Mouse (Mus musculus) heart, embryonic 15.5 days (tissue): ENCODE results near the gene Trim30c. TPM values are rescaled to one million over a fixed set of nuclear protein-coding genes. Genes with fewer than 3 reads are reported as not detected.
"Not testable (repeated sequence)": the region's sequence is repeated elsewhere in the genome, so short reads cannot be mapped to it uniquely, and the experiment has no call there.

Experiments used
- ATAC-seq: fragments of 200-750 bp; cut with Nextera tagmentation; replicated peaks from 2 replicates; pipeline ENCODE4 v1.8.0; 2017; ENCODE audit warnings: low read depth, moderate TSS enrichment; ENCODE audit not compliant: insufficient number of reproducible peaks, insufficient read depth, low FRiP score
- H3K27ac ChIP-seq: fragments of 300-500 bp; sonication (generic); 2 replicates; pipeline ENCODE4 v1.5.1; 2015; ENCODE audit warnings: mild to moderate bottlenecking, inconsistent platforms
- H3K27me3 ChIP-seq: fragments of 300-500 bp; sonication (generic); 2 replicates; pipeline ENCODE4 v1.6.1; 2015; ENCODE audit warnings: inconsistent platforms
- H3K36me3 ChIP-seq: fragments of 300-500 bp; sonication (generic); 2 replicates; pipeline ENCODE4 v1.6.1; 2015; ENCODE audit warnings: mild to moderate bottlenecking, inconsistent platforms
- H3K4me1 ChIP-seq: fragments of 300-500 bp; sonication (generic); replicated peaks from 2 replicates; pipeline ENCODE4 v1.6.1; 2015; ENCODE audit warnings: inconsistent platforms
- H3K4me2 ChIP-seq: fragments of 300-500 bp; sonication (generic); 2 replicates; pipeline ENCODE4 v1.6.1; 2015; ENCODE audit warnings: inconsistent platforms, mild to moderate bottlenecking, moderate library complexity
- H3K4me3 ChIP-seq: fragments of 300-500 bp; sonication (generic); 2 replicates; pipeline ENCODE4 v1.5.1; 2015; ENCODE audit warnings: mild to moderate bottlenecking, inconsistent platforms
- H3K9ac ChIP-seq: fragments of 300-500 bp; sonication (generic); 2 replicates; pipeline ENCODE4 v1.6.1; 2015; ENCODE audit warnings: mild to moderate bottlenecking, inconsistent platforms
- H3K9me3 ChIP-seq: fragments of 300-500 bp; sonication (generic); replicated peaks from 2 replicates; pipeline ENCODE4 v1.6.1; 2016; ENCODE audit warnings: inconsistent platforms
- WGBS: fragments of 180-500 bp; shearing (Covaris S2); methylation state at CpG from one replicate; pipeline ENCODE4 v1.1.7; 2015; ENCODE audit warnings: mixed read lengths; 5-methylcytosine and 5-hydroxymethylcytosine counted together
- polyA plus RNA-seq: library from polyadenylated mRNA; unstranded; fragments of >200 nt; fragmentation: Nextera tagmentation; extraction: Ambion mirVana; gene quantifications from 2 replicates; pipeline ENCODE4 v1.2.1, GENCODE M21; 2015

The Trim30c gene
- polyA plus RNA-seq, 1 experiment from 2014 or later: 0.11 TPM

- H3K4me1 ChIP-seq, ATAC-seq, H3K27ac ChIP-seq, H3K9ac ChIP-seq, H3K9me3 ChIP-seq, H3K4me3 ChIP-seq, H3K4me2 ChIP-seq, H3K36me3 ChIP-seq, H3K27me3 ChIP-seq: not testable (repeated sequence)
- 65% methylated on average over 3 of the region's 3 CpGs for WGBS
Measured at GRCm38 (mm10) chr7:104335547-104335946, 65.1 kb downstream of the Trim30c start.

Other genes starting within 250 kb of the Trim30c start
- 0.18 TPM in 1 of 2 replicates, not detected in the other for gene Olfm5, start 236.0 kb downstream of the Trim30c start, polyA plus RNA-seq
- 0.16 and 0.25 TPM in 2 replicates for gene Olfr648, start 217.4 kb downstream of the Trim30c start, polyA plus RNA-seq
- not detected in 2 replicates for gene Olfr649, start 204.9 kb downstream of the Trim30c start, polyA plus RNA-seq
- gene Trim6, start 182.0 kb downstream of the Trim30c start, polyA plus RNA-seq: 1.7 and 1.9 TPM in 2 replicates
- gene Trim34a, start 156.4 kb downstream of the Trim30c start, polyA plus RNA-seq: 2.7 and 3.0 TPM in 2 replicates
- gene Trim5, start 112.7 kb downstream of the Trim30c start, polyA plus RNA-seq: 0.48 and 0.72 TPM in 2 replicates
- 8.6 and 10.1 TPM in 2 replicates for gene Trim12a, start 85.4 kb downstream of the Trim30c start, polyA plus RNA-seq
- gene Trim34b, start 71.4 kb downstream of the Trim30c start, polyA plus RNA-seq: 0.08 and 0.15 TPM in 2 replicates
- 2.7 and 3.1 TPM in 2 replicates for gene Trim12c, start 47.5 kb downstream of the Trim30c start, polyA plus RNA-seq
- 0.18 TPM in 2 replicates for gene Trim30b, start 31.0 kb downstream of the Trim30c start, polyA plus RNA-seq
- gene Trim30a, start 64.4 kb upstream of the Trim30c start, polyA plus RNA-seq: 0.92 and 1.9 TPM in 2 replicates
- gene Trim30d, start 107.0 kb upstream of the Trim30c start, polyA plus RNA-seq: 0.48 and 1.1 TPM in 2 replicates
- gene Olfr651, start 149.3 kb upstream of the Trim30c start, polyA plus RNA-seq: not detected in 2 replicates
- not detected in 2 replicates for gene Olfr652, start 160.1 kb upstream of the Trim30c start, polyA plus RNA-seq
- gene Olfr653, start 176.5 kb upstream of the Trim30c start, polyA plus RNA-seq: not detected in 2 replicates
- not detected in 2 replicates for gene Olfr654, start 186.2 kb upstream of the Trim30c start, polyA plus RNA-seq
- gene Olfr655, start 200.9 kb upstream of the Trim30c start, polyA plus RNA-seq: not detected in 2 replicates
- gene Olfr656, start 213.1 kb upstream of the Trim30c start, polyA plus RNA-seq: not detected in 2 replicates
- not detected in 2 replicates for gene Olfr657, start 224.0 kb upstream of the Trim30c start, polyA plus RNA-seq
- gene Olfr658, start 246.5 kb upstream of the Trim30c start, polyA plus RNA-seq: not detected in 2 replicates